Mouse (Mus musculus) CH12.LX (cell line): Measurements from ENCODE around the gene Sec14l1. TPM values are rescaled to one million over a fixed set of nuclear protein-coding genes. Genes with fewer than 3 reads are reported as not detected.
A peak's percentile ranks its signal among the peaks of the same experiment; 100 is the strongest.

Source experiments
- DNase-seq: peaks from one replicate; pipeline ENCODE4 v3.0.0-alpha.2; 2013; ENCODE audit errors: extremely low read depth
- H3K27ac ChIP-seq: 2 replicates; pipeline ENCODE4 v1.5.1; 2012; ENCODE audit warnings: low read depth, mild to moderate bottlenecking, control low read depth, moderate library complexity; ENCODE audit not compliant: insufficient read depth
- H3K27me3 ChIP-seq: replicated peaks from 2 replicates; pipeline ENCODE3; 2012; ENCODE audit warnings: inconsistent platforms
- H3K36me3 ChIP-seq, 2 experiments: replicated peaks in 1 of 2; 2 replicates each; pipeline versions ENCODE3 to v1.6.1; 2012; ENCODE audit warnings: inconsistent platforms in 1 of 2, low read length in 1 of 2, mild to moderate bottlenecking in 1 of 2, mixed read lengths in 1 of 2, moderate library complexity in 1 of 2; ENCODE audit not compliant: control insufficient read depth in 1 of 2, insufficient read depth in 1 of 2
- H3K4me1 ChIP-seq, 2 experiments: 2 replicates each; pipeline ENCODE4 v1.6.1; 2012; ENCODE audit warnings: inconsistent platforms in 1 of 2, moderate library complexity in 1 of 2; ENCODE audit not compliant: insufficient read depth in 2 of 2, control insufficient read depth in 1 of 2
- H3K4me2 ChIP-seq: 2 replicates; pipeline ENCODE4 v1.6.1; 2012; ENCODE audit warnings: low read depth, mild to moderate bottlenecking, control low read depth; ENCODE audit not compliant: poor library complexity, insufficient read depth, severe bottlenecking
- H3K4me3 ChIP-seq, 3 experiments: fragments of 150-350 bp in 1 of 3; sonication (generic) in 1 of 3; replicated peaks in 1 of 3; 2 replicates each; pipeline versions ENCODE3 to v1.5.1; 2011 to 2012; ENCODE audit warnings: low read depth in 2 of 3, low read length in 2 of 3, mild to moderate bottlenecking in 2 of 3, moderate library complexity in 2 of 3, control low read depth in 1 of 3, improper control_type of control experiment in 1 of 3, inconsistent platforms in 1 of 3, mixed read lengths in 1 of 3; ENCODE audit not compliant: poor library complexity in 1 of 3
- H3K79me2 ChIP-seq: replicated peaks from 2 replicates; pipeline ENCODE4 v1.6.1; 2012; ENCODE audit warnings: mild to moderate bottlenecking, moderate library complexity; ENCODE audit not compliant: control insufficient read depth, poor library complexity, insufficient read depth, severe bottlenecking; ENCODE audit errors: extremely low read depth
- H3K9ac ChIP-seq: 2 replicates; pipeline ENCODE4 v1.6.1; 2012; ENCODE audit warnings: low read depth, mild to moderate bottlenecking, control low read depth, moderate library complexity; ENCODE audit not compliant: insufficient read depth
- H3K9me3 ChIP-seq: replicated peaks from 2 replicates; pipeline ENCODE3; 2012; ENCODE audit warnings: low read length, inconsistent platforms, mixed read lengths
- BHLHE40 ChIP-seq: IDR thresholded peaks from 2 replicates; pipeline ENCODE4 v1.6.1; 2011; ENCODE audit warnings: mild to moderate bottlenecking, low read depth, low read length, improper control_type of control experiment
- CHD1 ChIP-seq: IDR thresholded peaks from 2 replicates; pipeline ENCODE4 v1.6.1; 2012; ENCODE audit warnings: low read depth, low read length, improper control_type of control experiment, inconsistent platforms
- CHD2 ChIP-seq: IDR thresholded peaks from 2 replicates; pipeline ENCODE4 v1.6.1; 2011; ENCODE audit warnings: low read length, improper control_type of control experiment
- ELF1 ChIP-seq: IDR thresholded peaks from 2 replicates; pipeline ENCODE4 v1.6.1; 2014; ENCODE audit warnings: low read depth, mild to moderate bottlenecking, inconsistent platforms, low read length, improper control_type of control experiment
- GABPA ChIP-seq: IDR thresholded peaks from 2 replicates; pipeline ENCODE4 v1.6.1; 2012; ENCODE audit warnings: low read depth, low read length, improper control_type of control experiment, inconsistent platforms; ENCODE audit not compliant: insufficient replicate concordance
- HCFC1 ChIP-seq: IDR thresholded peaks from 2 replicates; pipeline ENCODE4 v1.6.1; 2012; ENCODE audit warnings: low read depth, mild to moderate bottlenecking, inconsistent platforms, low read length, improper control_type of control experiment
- JUN ChIP-seq: IDR thresholded peaks from 2 replicates; pipeline ENCODE4 v1.6.1; 2011; ENCODE audit warnings: low read depth, mild to moderate bottlenecking, low read length, improper control_type of control experiment, moderate library complexity; ENCODE audit not compliant: insufficient read depth
- JUND ChIP-seq: conservative IDR thresholded peaks from 2 replicates; pipeline ENCODE4 v1.6.1; 2011; ENCODE audit warnings: low read depth, low read length, improper control_type of control experiment
- KAT2A ChIP-seq: IDR thresholded peaks from 2 replicates; pipeline ENCODE4 v1.6.1; 2012; ENCODE audit warnings: low read length, improper control_type of control experiment, inconsistent platforms; ENCODE audit not compliant: insufficient replicate concordance
- MAFK ChIP-seq: IDR thresholded peaks from 2 replicates; pipeline ENCODE4 v1.6.1; 2011; ENCODE audit warnings: low read length, improper control_type of control experiment; ENCODE audit not compliant: insufficient replicate concordance
- MAX ChIP-seq: IDR thresholded peaks from 2 replicates; pipeline ENCODE4 v1.6.1; 2011; ENCODE audit warnings: low read length, improper control_type of control experiment
- MAZ ChIP-seq: IDR thresholded peaks from 2 replicates; pipeline ENCODE4 v1.6.1; 2012; ENCODE audit warnings: low read depth, mild to moderate bottlenecking, inconsistent platforms, low read length, improper control_type of control experiment, moderate library complexity
- MXI1 ChIP-seq: IDR thresholded peaks from 2 replicates; pipeline ENCODE4 v1.6.1; 2011; ENCODE audit warnings: mild to moderate bottlenecking, low read depth, low read length, improper control_type of control experiment
- MYC ChIP-seq: IDR thresholded peaks from 2 replicates; pipeline ENCODE4 v1.6.1; 2011; ENCODE audit warnings: low read depth, mild to moderate bottlenecking, improper control_type of control experiment, low read length
- NELFE ChIP-seq: IDR thresholded peaks from 2 replicates; pipeline ENCODE4 v1.6.1; 2011; ENCODE audit warnings: low read depth, low read length, improper control_type of control experiment
- POLR2AphosphoS2 ChIP-seq: IDR thresholded peaks from 2 replicates; pipeline ENCODE4 v1.6.1; 2011; ENCODE audit warnings: low read depth, low read length, improper control_type of control experiment
- RAD21 ChIP-seq: IDR thresholded peaks from 2 replicates; pipeline ENCODE4 v1.6.1; 2011; ENCODE audit warnings: low read depth, mild to moderate bottlenecking, low read length, improper control_type of control experiment, moderate library complexity
- SIN3A ChIP-seq: IDR thresholded peaks from 2 replicates; pipeline ENCODE4 v1.6.1; 2012; ENCODE audit warnings: low read length, improper control_type of control experiment, inconsistent platforms
- TBP ChIP-seq: conservative IDR thresholded peaks from 2 replicates; pipeline ENCODE4 v1.6.1; 2011; ENCODE audit warnings: low read depth, low read length, improper control_type of control experiment
- TCF12 ChIP-seq: IDR thresholded peaks from 2 replicates; pipeline ENCODE4 v1.6.1; 2014; ENCODE audit warnings: low read depth, mild to moderate bottlenecking, inconsistent platforms, low read length, improper control_type of control experiment
- UBTF ChIP-seq: IDR thresholded peaks from 2 replicates; pipeline ENCODE4 v1.6.1; 2012; ENCODE audit warnings: low read depth, mild to moderate bottlenecking, inconsistent platforms, low read length, improper control_type of control experiment, moderate library complexity
- ZC3H11A ChIP-seq: IDR thresholded peaks from 2 replicates; pipeline ENCODE4 v1.6.1; 2012; ENCODE audit warnings: low read depth, mild to moderate bottlenecking, inconsistent platforms, low read length, improper control_type of control experiment
- ZKSCAN1 ChIP-seq: IDR thresholded peaks from 2 replicates; pipeline ENCODE4 v1.6.1; 2012; ENCODE audit warnings: low read depth, inconsistent platforms, low read length, improper control_type of control experiment, borderline replicate concordance
- ZMIZ1 ChIP-seq: IDR thresholded peaks from 2 replicates; pipeline ENCODE4 v1.6.1; 2012; ENCODE audit warnings: low read depth, mild to moderate bottlenecking, inconsistent platforms, low read length, improper control_type of control experiment
- dilution Hi-C: fragments of 300-500 bp; cut with MboI; formaldehyde crosslinking; loops from 2 replicates; pipeline ENCODE4 v1.14.3; 2020; ENCODE audit warnings: low sequenced_read_pairs; ENCODE audit not compliant: extremely low pct_unique_long_range_greater_than_20kb, extremely low pct_ligation_motif_present
- in situ Hi-C: fragments of 300-500 bp; cut with MboI; formaldehyde crosslinking; loops from 3 replicates; pipeline ENCODE4 v1.14.3; 2019; ENCODE audit warnings: low sequenced_read_pairs, low pct_ligation_motif_present, low pct_unique_long_range_greater_than_20kb, mixed read lengths
- polyA plus RNA-seq: library from polyadenylated mRNA; unstranded; fragments of >175 nt; gene quantifications from 2 replicates; pipeline ENCODE4 v1.2.1, GENCODE M21; 2012; ENCODE audit warnings: low read depth; ENCODE audit not compliant: insufficient read length
- total RNA-seq, 2 experiments: library from RNA; depleted of rRNA; stranded (reverse); fragments of 300-350 nt in 1 of 2; fragments of >200 nt in 1 of 2; gene quantifications; 2 replicates each; pipeline ENCODE4 v1.2.3; 2012 to 2014

Sec14l1 gene
- total and polyA plus RNA-seq, 3 experiments = 18.5 to 28.2 (median 21.5) TPM

DNA sequence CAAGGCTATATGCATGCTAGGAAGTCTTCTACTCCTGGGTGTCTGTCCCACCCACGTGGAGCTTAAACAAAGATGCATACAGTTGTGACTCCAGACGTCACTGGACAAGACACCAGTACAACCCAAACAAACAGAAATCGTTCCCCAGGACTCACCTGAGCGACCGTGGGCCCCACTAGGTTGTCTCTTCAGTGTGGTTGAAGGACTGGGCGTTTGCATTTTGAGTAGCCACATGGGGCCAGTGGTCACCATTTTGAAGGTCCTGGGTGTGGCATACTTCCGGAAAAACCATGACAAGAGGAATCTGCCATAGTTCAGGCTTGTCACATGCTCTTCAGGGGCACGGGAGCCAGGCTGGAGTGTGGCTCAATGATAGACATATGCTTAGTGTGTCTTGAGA lies 37.1 kb upstream of the Sec14l1 start:
- Histone ChIP-seq H3K36me3 (peaks cover 46 to 53% of the 10 kb centered on the region in 2 experiments), H3K79me2 (peaks cover 26% of the 10 kb centered on the region), H3K4me3 (peak overlapping the region; percentile 78 to 97 (median 92)), H3K9ac (peak overlapping the region; percentile 97), H3K27me3 (no peaks in the 10 kb centered on the region), H3K9me3 (peaks cover 2% of the 10 kb centered on the region), H3K27ac (peak overlapping the region; percentile 11; the same call in 1 of the 2 replicates), H3K4me1 (peaks cover 14 to 54% of the 10 kb centered on the region in 2 experiments), H3K4me2 (peak overlapping the region; percentile 80)
- in situ Hi-C loops = loop anchor here (5.0 kb wide), 2 partner anchors 99 to 279 kb away; no protein-coding TSS in a partner anchor
- peak; percentile 86 for TF ChIP-seq MYC
- TF ChIP-seq HCFC1 = no peak; the same call in 1 of the 2 replicates
- TF ChIP-seq SIN3A = peak; percentile 71
- no peak for TF ChIP-seq CHD2
- TF ChIP-seq CHD1 = 0 out of 2 replicates have a peak, but pooled peaks have one; percentile 49
- no peak for TF ChIP-seq MAFK
- TF ChIP-seq BHLHE40 = peak; percentile 8; the same call in 1 of the 2 replicates
- 0 out of 2 replicates have a peak, but pooled peaks have one; percentile 38 for TF ChIP-seq NELFE
- no peak for TF ChIP-seq UBTF
- TF ChIP-seq GABPA = no peak
- no peak for TF ChIP-seq ZC3H11A
- TF ChIP-seq POLR2AphosphoS2 = peak; percentile 48; the same call in 1 of the 2 replicates
- no peak for TF ChIP-seq JUN
- no peak for TF ChIP-seq TCF12
- TF ChIP-seq MAZ = no peak
- TF ChIP-seq MAX = peak; percentile 88
- no peak for TF ChIP-seq KAT2A
- TF ChIP-seq MXI1 = peak; percentile 85
- no peak for TF ChIP-seq JUND
- TF ChIP-seq ZMIZ1 = no peak
- DNase-seq = no peak
- dilution Hi-C loops = no loop called here

DNA sequence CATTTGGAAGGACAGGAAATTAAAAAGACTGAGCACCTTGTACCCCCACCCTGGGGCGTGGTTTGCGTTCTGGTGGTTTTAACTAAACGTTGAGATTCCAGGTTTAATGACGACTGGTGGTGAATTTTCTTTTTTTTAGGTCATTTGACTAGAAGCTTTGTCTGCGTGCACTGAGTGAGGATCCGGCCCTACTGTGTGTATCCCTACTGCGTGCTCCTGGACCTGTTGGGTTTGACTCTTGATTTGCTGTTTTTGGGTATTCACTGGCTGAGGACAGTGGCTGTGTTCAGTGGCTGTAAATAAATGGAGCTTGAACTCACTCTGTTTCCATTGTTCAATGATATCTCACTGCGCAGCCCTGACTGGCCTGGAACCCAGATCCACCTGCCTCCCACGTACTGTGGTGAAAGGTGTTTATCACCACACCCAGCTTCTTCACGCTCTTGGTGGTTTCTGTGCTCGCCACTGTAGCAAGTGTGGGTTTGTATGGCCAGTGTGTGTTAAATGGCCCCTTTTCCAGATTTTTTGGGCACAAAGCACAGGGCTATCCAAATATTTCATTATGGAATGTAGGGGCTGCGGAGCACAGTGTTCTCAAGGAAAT lies 36.2 kb upstream of the Sec14l1 start:
- H3K4me1 ChIP-seq = peaks cover 14 to 54% of the 10 kb centered on the region in 2 experiments
- H3K4me2 ChIP-seq = peak overlapping the region; percentile 80
- peaks cover 2% of the 10 kb centered on the region for H3K9me3 ChIP-seq
- no peaks in the 10 kb centered on the region for H3K27me3 ChIP-seq
- H3K79me2 ChIP-seq = peaks cover 26% of the 10 kb centered on the region
- in situ Hi-C loops (loop anchor here (5.0 kb wide), 2 partner anchors 99 to 279 kb away; no protein-coding TSS in a partner anchor), dilution Hi-C loops (no loop called here)
- H3K27ac ChIP-seq = no peak overlapping the region
- TF ChIP-seq RAD21 = no peak
- TF ChIP-seq BHLHE40 = no peak
- TF ChIP-seq CHD2 = no peak
- peak; percentile 98 for TF ChIP-seq ZKSCAN1
- TF ChIP-seq ELF1 = no peak
- TF ChIP-seq SIN3A = no peak
- no peak for TF ChIP-seq TBP
- H3K4me3 ChIP-seq = no peak overlapping the region
- DNase-seq = no peak
- no peak overlapping the region for H3K9ac ChIP-seq
- H3K36me3 ChIP-seq = peaks cover 53 to 62% of the 10 kb centered on the region in 2 experiments
